In genomic region chr8:84699861-84700322, GRCm38 (mm10) we compare ENCODE assay signal across 7 mouse cellular contexts. TPM values are rescaled to one million over a fixed set of nuclear protein-coding genes. Genes with fewer than 3 reads are reported as not detected.
DNase-seq lines count a peak whose midpoint lies in the region; ATAC-seq lines count a peak whose summit lies in the region.

No protein-coding gene starts in this region.

- H3K9me3 ChIP-seq in forebrain, embryonic 11.5 days (ENCODE audit: control insufficient read depth, low read length) = no peaks in the 10 kb centered on the region

- ATAC-seq in forebrain, embryonic 11.5 days (replicated peaks; ENCODE audit: low FRiP score) = no peak

- peaks cover 3% of the 10 kb centered on the region; the same call in 1 of the 2 replicates for H3K4me1 ChIP-seq in forebrain, embryonic 11.5 days (replicated peaks; ENCODE audit: control insufficient read depth, insufficient read depth, low read length)

- intact Hi-C loops in heart, postnatal 10 days (cut with DNase I) = loop anchor here (2.0 kb wide), 1 partner anchor 113 kb away; no protein-coding TSS in a partner anchor

- H3K27ac ChIP-seq in forebrain, embryonic 11.5 days (ENCODE audit: low read depth, low read length) = no peak overlapping the region

- peaks cover 3% of the 10 kb centered on the region; the same call in 1 of the 2 replicates for H3K36me3 ChIP-seq in forebrain, embryonic 11.5 days (ENCODE audit: control insufficient read depth, insufficient read depth, low read length)

- peaks cover 40% of the 10 kb centered on the region for H3K27me3 ChIP-seq in forebrain, embryonic 11.5 days (ENCODE audit: control insufficient read depth, insufficient read depth, low read length)

- 71% methylated on average over 7 of the region's 7 CpGs for WGBS in forebrain, embryonic 11.5 days

- no peak overlapping the region for H3K4me2 ChIP-seq in forebrain, embryonic 11.5 days (ENCODE audit: low read depth, low read length, severe bottlenecking)

- no peak overlapping the region for H3K4me3 ChIP-seq in forebrain, embryonic 11.5 days (ENCODE audit: low read depth, low read length)

- no peak overlapping the region for H3K9ac ChIP-seq in forebrain, embryonic 11.5 days (ENCODE audit: low read length)

- DNase-seq in ES-CJ7 (ENCODE audit: low read depth, low spot score) = peak; percentile 87
- DNase-seq in adrenal gland, postnatal 10 days = peak; percentile 72
- DNase-seq in forebrain, embryonic 11.5 days (ENCODE audit: low spot score) = peak; percentile 83
- peak; percentile 83 to 85 for DNase-seq in heart, postnatal 10 days
- peak; percentile 77 to 85 for DNase-seq in kidney, postnatal 4 days
- peak; percentile 86 for DNase-seq in lung, postnatal 10 days
- peak; percentile 74 to 81 for DNase-seq in spleen, postnatal 10 days (ENCODE audit: low spot score in 2 of 2)

RNA-seq across cellular contexts. Expression of gene Lyl1, which starts 1.4 kb away (rescaled TPM):
- total RNA-seq in adrenal gland, postnatal 10 days (2021) = 1 to 10 TPM; 7.8 to 8.5 TPM
- 5.0 and 5.7 TPM in 2 replicates for polyA plus RNA-seq in forebrain, embryonic 11.5 days (2014; fragmentation: Nextera tagmentation; extraction: Ambion mirVana)
- 1 to 10 TPM; 8.4 to 9.1 TPM for total RNA-seq in heart, postnatal 10 days (2021)

RNA-seq across cellular contexts. Expression of gene Nacc1, which starts 12.2 kb away (rescaled TPM):
- 10 to 100 TPM; 59.1 to 62.9 TPM for total RNA-seq in adrenal gland, postnatal 10 days (2021)
- polyA plus RNA-seq in forebrain, embryonic 11.5 days (2014; fragmentation: Nextera tagmentation; extraction: Ambion mirVana) = 34.6 and 37.7 TPM in 2 replicates
- total RNA-seq in heart, postnatal 10 days (2021) = 10 to 100 TPM; 50.2 TPM

RNA-seq across cellular contexts. Expression of gene Trmt1, which starts 13.8 kb away (rescaled TPM):
- 10 to 100 TPM; 63.4 to 82.8 TPM for total RNA-seq in adrenal gland, postnatal 10 days (2021)
- 52.7 and 72.3 TPM in 2 replicates for polyA plus RNA-seq in forebrain, embryonic 11.5 days (2014; fragmentation: Nextera tagmentation; extraction: Ambion mirVana)
- total RNA-seq in heart, postnatal 10 days (2021) = 10 to 100 TPM; 40.3 to 40.6 TPM

RNA-seq across cellular contexts. Expression of gene G430095P16Rik, which starts 22.9 kb away (rescaled TPM):
- total RNA-seq in adrenal gland, postnatal 10 days (2021) = under 1 TPM; 0.51 to 0.88 TPM
- polyA plus RNA-seq in forebrain, embryonic 11.5 days (2014; fragmentation: Nextera tagmentation; extraction: Ambion mirVana) = 3.0 and 3.1 TPM in 2 replicates
- under 1 TPM; 0.50 to 0.89 TPM for total RNA-seq in heart, postnatal 10 days (2021)

RNA-seq across cellular contexts. Expression of gene Ier2, which starts 37.2 kb away (rescaled TPM):
- total RNA-seq in adrenal gland, postnatal 10 days (2021) = 10 to 100 TPM; 33.3 to 63.4 TPM
- 67.3 and 68.7 TPM in 2 replicates for polyA plus RNA-seq in forebrain, embryonic 11.5 days (2014; fragmentation: Nextera tagmentation; extraction: Ambion mirVana)
- total RNA-seq in heart, postnatal 10 days (2021) = 10 to 100 TPM; 30.8 to 31.4 TPM
